Mouse (Mus musculus): ENCODE data around the gene Ago4. TPM values are rescaled to one million over a fixed set of nuclear protein-coding genes. Genes with fewer than 3 reads are reported as not detected.
A peak's percentile ranks its signal among the peaks of the same experiment; 100 is the strongest.

The Ago4 gene
- 8.7 and 9.1 TPM in 2 replicates for polyA plus RNA-seq (2015; fragmentation: Nextera tagmentation; extraction: Ambion mirVana)

DNA sequence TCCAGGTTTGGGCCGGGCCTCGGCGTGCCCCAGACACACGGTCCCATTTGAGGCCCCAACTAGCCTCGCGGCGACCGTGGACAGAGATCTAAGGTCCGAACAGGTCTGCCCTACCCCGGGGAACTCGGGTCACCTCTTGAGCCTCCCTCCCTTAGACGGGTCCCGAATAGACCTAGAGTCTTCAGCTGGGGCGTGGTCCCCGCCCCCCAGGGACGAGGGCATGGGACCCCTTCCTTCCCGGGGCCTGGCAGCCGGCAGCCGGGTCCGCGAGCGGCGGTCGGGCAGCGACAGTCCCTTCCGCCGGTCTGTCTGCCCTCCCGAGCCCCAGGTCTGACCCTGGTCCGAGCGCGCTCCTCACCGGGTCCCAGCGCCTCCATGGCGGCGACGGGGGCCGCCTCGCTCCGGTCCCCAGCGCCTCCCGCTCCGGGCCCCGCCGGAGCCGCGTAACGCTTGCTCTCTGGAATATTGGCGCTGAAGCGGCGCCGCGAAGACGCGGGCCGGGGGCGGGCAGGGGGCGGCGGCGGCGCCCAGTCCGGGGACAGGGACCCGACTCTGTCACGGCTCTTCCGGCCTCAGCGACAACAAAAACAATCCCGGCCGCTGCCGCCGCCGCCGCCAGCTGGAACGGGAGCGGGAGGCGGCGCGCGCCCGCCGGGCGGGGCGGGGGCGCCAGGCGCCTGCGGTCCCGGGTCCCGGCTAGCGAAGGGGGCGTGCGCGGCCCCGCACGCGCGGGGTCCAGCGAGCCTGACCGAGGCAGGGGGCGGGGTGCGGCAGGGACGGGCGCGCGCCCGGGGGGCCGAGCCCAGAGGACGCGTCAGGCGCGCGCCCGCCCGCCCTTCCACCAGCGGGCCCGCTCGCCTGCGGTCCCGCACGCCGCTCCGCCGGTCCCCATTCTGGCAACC lies at the start of gene Ago4:
TSS of gene Ago4 (minus strand) at position 646 of the 902 bp plus-strand sequence.
- Histone ChIP-seq H3K4me3 (peak within 1 kb of the TSS; percentile 56), H3K4me1 (replicated peaks) (peaks cover 19% of the 10 kb centered on the region), H3K9me3 (no peaks in the 10 kb centered on the region), H3K27me3 (0 out of 2 replicates have a peak, but pooled peaks cover 5% of the 10 kb centered on the region), H3K27ac (replicated peaks) (peak within 1 kb of the TSS; percentile 85), H3K4me2 (peak within 1 kb of the TSS; percentile 68), H3K36me3 (no peaks in the 10 kb centered on the region), H3K9ac (peak within 1 kb of the TSS; percentile 82)
- under 1% methylated on average over 92 of the region's 120 CpGs for whole genome bisulfite sequencing
- peak; percentile 95 for ATAC-seq (ENCODE audit: low read depth)

DNA sequence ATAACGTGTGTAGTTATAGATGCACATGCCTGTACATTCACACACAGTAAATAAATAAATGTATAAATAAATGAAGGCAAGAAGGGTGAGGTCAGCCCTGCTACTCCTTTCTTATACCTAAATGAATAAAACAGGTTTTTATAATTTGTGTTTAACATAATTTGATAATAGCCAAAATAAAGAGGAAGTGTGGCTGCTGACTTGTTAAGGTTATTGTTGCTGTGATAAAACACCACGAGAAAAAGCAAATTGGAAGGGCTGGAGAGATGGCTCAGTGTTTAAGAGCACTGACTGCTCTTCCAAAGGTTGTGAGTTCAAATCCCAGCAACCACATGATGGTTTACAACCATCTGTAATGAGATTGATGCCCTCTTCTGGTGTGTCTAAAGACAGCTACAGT lies 45.8 kb upstream of the Ago4 start:
- 87% methylated on average over 2 of the region's 2 CpGs for WGBS
- ATAC-seq (ENCODE audit: low read depth), result no peak
- H3K9me3 ChIP-seq, result no peaks in the 10 kb centered on the region
- H3K4me2 ChIP-seq, result no peak overlapping the region
- H3K4me3 ChIP-seq, result no peak overlapping the region
- no peaks in the 10 kb centered on the region for H3K4me1 ChIP-seq (replicated peaks)
- no peak overlapping the region for H3K27ac ChIP-seq (replicated peaks)
- no peak overlapping the region for H3K9ac ChIP-seq
- H3K36me3 ChIP-seq, result peaks cover 60% of the 10 kb centered on the region
- no peaks in the 10 kb centered on the region for H3K27me3 ChIP-seq

DNA sequence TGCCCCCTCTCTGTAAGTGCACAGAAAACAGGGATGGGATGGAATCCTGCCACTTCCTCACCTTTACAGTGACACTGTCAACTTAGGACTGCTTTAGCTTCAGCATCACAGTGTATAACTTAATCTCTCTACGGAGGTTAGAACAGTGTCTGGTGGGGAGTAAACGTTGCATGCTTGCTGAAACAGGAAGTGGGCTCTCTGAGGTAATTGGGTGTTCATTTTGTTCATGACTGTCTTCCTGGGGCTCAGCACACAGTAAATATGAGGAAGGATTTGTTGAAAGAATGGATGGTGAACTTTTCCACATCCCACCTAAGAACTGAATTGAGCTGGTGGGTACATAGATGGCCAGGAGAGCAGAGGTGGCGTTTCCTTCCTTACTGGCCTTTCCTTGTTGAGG lies 44.6 kb upstream of the Ago4 start:
- Histone ChIP-seq H3K36me3 (peaks cover 71% of the 10 kb centered on the region), H3K4me3 (no peak overlapping the region), H3K27me3 (no peaks in the 10 kb centered on the region), H3K9me3 (no peaks in the 10 kb centered on the region), H3K4me2 (no peak overlapping the region), H3K4me1 (replicated peaks) (no peaks in the 10 kb centered on the region), H3K27ac (replicated peaks) (no peak overlapping the region), H3K9ac (no peak overlapping the region)
- no peak for ATAC-seq (ENCODE audit: low read depth)
- 95% methylated on average over 3 of the region's 3 CpGs for WGBS

DNA sequence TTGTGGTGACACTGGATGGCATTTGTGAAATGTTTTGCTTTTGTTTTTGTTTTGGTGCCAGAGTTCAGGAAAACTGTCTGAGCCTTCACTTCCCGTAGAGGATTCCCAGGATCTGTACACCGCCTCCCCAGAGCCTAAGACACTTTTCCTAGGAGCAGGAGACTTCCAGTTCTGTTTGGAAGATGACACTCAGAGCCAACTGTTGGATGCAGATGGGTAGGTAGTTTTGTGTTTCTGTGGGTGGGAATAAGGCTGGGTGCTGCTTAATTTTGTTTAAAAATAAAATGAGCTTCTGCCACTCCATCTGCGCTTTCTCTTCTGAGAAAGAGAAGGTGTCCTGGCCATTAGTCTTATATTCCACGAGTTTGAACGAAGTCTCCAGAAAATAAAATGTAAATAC lies 43.0 kb upstream of the Ago4 start:
- 95% methylated on average over 5 of the region's 5 CpGs for WGBS

DNA sequence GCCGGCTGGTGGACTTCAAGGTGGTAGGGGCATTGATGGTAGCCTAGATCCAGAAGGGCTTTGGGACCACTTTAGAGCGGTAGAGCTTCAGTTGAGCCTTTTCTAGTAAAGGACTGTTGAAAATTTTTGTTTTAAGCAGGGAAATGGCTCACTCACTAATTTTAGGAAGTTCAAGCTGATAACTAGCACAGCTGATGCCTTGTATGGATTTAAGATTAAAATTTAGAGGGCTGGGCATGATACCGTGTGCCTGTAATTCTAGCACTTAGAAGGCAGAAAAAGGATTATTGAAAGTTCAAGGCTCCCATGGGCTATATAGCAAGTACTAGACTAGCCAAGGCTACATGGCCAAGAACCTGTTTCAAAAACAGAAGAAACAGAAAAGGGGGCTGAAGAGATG lies 36.5 kb upstream of the Ago4 start:
- no peak overlapping the region for H3K9ac ChIP-seq
- WGBS, result 98% methylated on average over 3 of the region's 3 CpGs
- H3K9me3 ChIP-seq, result no peaks in the 10 kb centered on the region
- no peak overlapping the region for H3K27ac ChIP-seq (replicated peaks)
- H3K36me3 ChIP-seq, result peaks cover 32% of the 10 kb centered on the region
- H3K4me3 ChIP-seq, result no peak overlapping the region
- no peak for ATAC-seq (ENCODE audit: low read depth)
- no peak overlapping the region for H3K4me2 ChIP-seq
- H3K27me3 ChIP-seq, result no peaks in the 10 kb centered on the region
- H3K4me1 ChIP-seq (replicated peaks), result no peaks in the 10 kb centered on the region

More for the DNA sequence above, 43.0 kb upstream of the Ago4 start:
- H3K27ac ChIP-seq (replicated peaks), result no peak overlapping the region
- H3K27me3 ChIP-seq, result no peaks in the 10 kb centered on the region
- H3K4me2 ChIP-seq, result no peak overlapping the region
- no peaks in the 10 kb centered on the region for H3K4me1 ChIP-seq (replicated peaks)
- peaks cover 77% of the 10 kb centered on the region for H3K36me3 ChIP-seq
- no peak overlapping the region for H3K4me3 ChIP-seq
- no peaks in the 10 kb centered on the region for H3K9me3 ChIP-seq
- no peak for ATAC-seq (ENCODE audit: low read depth)
- no peak overlapping the region for H3K9ac ChIP-seq

DNA sequence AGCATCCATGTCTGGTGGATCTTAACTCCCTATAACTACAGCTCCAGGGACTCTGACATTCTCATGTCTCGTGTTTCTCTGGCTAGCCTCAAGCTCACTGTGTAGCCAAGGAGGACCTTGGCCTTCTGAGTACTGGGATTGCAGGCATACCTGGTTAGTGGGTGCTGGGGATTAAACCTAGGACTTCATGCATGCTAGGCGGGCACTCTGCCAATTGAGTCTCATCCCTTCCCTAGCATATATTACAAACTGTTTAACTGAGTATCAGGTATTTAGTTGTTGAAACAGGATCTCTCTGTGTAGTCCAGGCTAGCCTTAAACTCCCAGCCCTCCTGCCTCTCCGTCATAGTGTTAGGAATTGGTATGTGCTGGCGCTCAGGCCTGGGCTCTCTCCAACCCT lies 34.0 kb upstream of the Ago4 start:
- Histone ChIP-seq H3K36me3 (peaks cover 10% of the 10 kb centered on the region; the same call in 1 of the 2 replicates), H3K4me3 (no peak overlapping the region), H3K27me3 (no peaks in the 10 kb centered on the region), H3K27ac (replicated peaks) (no peak overlapping the region), H3K4me1 (replicated peaks) (no peaks in the 10 kb centered on the region), H3K9ac (no peak overlapping the region), H3K9me3 (no peaks in the 10 kb centered on the region), H3K4me2 (no peak overlapping the region)
- ATAC-seq (ENCODE audit: low read depth), result no peak
- WGBS, result 96% methylated on average over 4 of the region's 4 CpGs

DNA sequence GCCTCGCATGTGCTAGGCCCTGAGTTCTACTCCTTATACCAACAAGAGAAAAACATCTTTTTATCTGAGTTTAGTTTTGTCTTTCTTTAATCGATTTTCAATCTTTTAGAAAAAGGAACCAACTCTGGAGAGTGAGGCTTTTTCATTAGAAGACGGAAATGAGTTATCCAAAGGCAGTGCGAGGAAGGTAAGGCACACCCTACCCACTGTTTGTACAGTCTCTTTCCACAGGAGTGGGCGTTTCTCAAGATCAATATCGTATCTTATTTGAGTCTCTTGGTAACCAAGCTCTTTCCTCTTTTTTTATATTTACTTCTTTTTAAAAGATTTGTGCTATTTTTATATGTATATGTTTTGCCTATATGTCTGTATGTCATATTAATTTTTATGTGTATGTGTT lies 30.5 kb upstream of the Ago4 start:
- no peak overlapping the region for H3K9ac ChIP-seq

DNA sequence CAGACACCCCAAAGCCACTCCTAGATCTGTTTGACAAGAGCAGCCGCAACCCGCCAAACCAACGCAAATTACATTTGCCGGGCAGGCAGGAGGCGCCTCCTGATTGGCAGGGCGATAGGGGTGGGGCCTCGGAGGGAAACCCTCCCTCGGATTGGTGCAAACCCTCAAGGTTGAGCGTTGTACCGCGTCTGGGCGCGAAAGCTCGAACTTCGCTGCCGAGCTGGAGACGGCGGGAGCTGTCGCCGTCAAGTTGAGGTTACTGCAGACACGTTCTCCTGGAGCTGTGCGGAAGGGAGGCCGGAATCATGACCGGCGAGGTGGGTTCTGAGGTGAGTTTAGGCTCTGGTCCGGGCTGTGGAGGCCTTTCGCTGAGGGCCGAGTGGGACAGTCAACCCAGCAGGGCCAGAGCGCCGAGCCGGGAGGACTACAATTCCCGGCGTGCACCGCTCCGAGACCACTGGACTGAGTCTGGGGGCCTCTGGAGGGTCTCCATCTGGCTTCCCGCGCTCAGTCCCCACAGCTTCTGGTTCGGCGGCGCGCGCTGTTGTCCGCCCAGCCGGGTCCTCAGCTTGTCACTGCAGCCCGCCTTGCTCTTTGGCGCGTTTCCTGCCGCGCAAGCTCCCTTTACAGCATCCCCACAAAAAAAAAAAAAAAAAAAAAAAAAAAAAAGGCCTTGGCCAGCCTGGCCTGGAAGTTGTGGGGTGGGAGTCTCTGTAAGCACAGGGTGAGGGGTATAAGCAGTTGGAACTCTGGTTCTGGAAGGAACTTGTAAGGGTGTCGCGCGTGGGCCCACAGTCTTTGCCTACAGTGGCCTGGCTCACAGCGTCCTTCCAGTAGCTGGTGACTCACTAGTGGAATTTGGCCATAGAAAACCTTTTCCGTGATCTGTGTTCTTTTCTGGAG lies 23.8 kb upstream of the Ago4 start, which contains the start of gene Clspn:
TSS of gene Clspn (plus strand) at position 127 of the 903 bp plus-strand sequence.
- Histone ChIP-seq H3K4me2 (peak within 1 kb of the TSS; percentile 76), H3K4me1 (replicated peaks) (peaks cover 11% of the 10 kb centered on the region), H3K9me3 (no peaks in the 10 kb centered on the region), H3K27ac (replicated peaks) (peak within 1 kb of the TSS; percentile 18; the same call in 1 of the 2 replicates), H3K9ac (peak within 1 kb of the TSS; percentile 68), H3K4me3 (peak within 1 kb of the TSS; percentile 69), H3K36me3 (peaks cover 5% of the 10 kb centered on the region; the same call in 1 of the 2 replicates), H3K27me3 (no peaks in the 10 kb centered on the region)
- peak; percentile 98 for ATAC-seq (ENCODE audit: low read depth)
- WGBS, result 1% methylated on average over 54 of the region's 54 CpGs

More for the DNA sequence above, 30.5 kb upstream of the Ago4 start:
- whole genome bisulfite sequencing, result 92% methylated on average over 6 of the region's 6 CpGs
- H3K4me1 ChIP-seq (replicated peaks), result no peaks in the 10 kb centered on the region
- no peaks in the 10 kb centered on the region for H3K27me3 ChIP-seq
- peaks cover 8% of the 10 kb centered on the region for H3K36me3 ChIP-seq
- H3K4me3 ChIP-seq, result no peak overlapping the region
- H3K4me2 ChIP-seq, result no peak overlapping the region
- H3K9me3 ChIP-seq, result no peaks in the 10 kb centered on the region
- ATAC-seq (ENCODE audit: low read depth), result no peak
- no peak overlapping the region for H3K27ac ChIP-seq (replicated peaks)

DNA sequence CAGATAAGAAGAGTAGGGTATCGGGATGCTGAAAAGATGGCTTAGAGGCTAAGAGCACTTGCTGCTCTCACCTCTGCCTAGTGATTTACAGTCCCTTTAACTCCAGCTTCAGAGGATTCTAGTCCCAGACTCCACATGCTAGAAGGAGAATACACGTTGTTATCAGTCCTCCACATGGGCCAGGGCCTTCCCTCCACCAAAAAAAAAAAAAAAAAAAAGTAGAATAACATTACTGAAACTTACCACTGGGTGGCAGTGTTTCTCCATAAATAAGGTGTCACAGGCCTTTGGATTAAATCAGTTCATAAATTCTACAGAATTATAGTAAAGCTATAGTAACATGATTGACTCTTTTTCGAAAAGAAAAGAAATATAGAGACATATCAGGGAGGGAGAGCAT lies 21.2 kb upstream of the Ago4 start:
- H3K4me2 ChIP-seq, result no peak overlapping the region
- 32% methylated on average over 3 of the region's 3 CpGs for WGBS
- H3K27me3 ChIP-seq, result no peaks in the 10 kb centered on the region
- ATAC-seq (ENCODE audit: low read depth), result no peak
- H3K36me3 ChIP-seq, result no peaks in the 10 kb centered on the region
- peaks cover 11% of the 10 kb centered on the region for H3K4me1 ChIP-seq (replicated peaks)
- H3K9ac ChIP-seq, result no peak overlapping the region
- H3K27ac ChIP-seq (replicated peaks), result no peak overlapping the region
- H3K4me3 ChIP-seq, result no peak overlapping the region
- H3K9me3 ChIP-seq, result no peaks in the 10 kb centered on the region

DNA sequence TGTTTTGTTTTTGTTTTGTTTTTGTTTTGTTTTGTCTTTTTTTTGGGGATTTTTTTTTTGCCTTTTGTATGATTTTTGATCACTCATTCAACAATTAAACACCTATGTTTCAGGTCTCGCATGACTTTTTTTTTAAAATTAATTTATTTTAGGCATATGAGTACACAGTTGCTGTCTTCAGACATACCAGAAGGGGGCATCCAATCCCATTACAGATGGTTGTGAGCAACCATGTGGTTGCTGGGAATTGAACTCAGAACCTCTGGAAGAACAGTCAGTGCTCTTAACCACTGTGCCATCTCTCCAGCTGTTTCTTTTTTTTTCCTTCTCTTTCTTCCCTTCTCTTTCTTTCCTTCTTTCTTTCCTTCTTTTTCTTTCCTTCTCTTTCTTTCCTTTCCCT lies 20.4 kb upstream of the Ago4 start:
- H3K27ac ChIP-seq (replicated peaks), result no peak overlapping the region
- H3K4me2 ChIP-seq, result no peak overlapping the region
- no peaks in the 10 kb centered on the region for H3K27me3 ChIP-seq
- no peaks in the 10 kb centered on the region for H3K36me3 ChIP-seq
- no peaks in the 10 kb centered on the region for H3K9me3 ChIP-seq
- peaks cover 11% of the 10 kb centered on the region for H3K4me1 ChIP-seq (replicated peaks)
- H3K4me3 ChIP-seq, result no peak overlapping the region
- ATAC-seq (ENCODE audit: low read depth), result no peak
- 85% methylated on average over 1 of the region's 1 CpGs for WGBS
- no peak overlapping the region for H3K9ac ChIP-seq

DNA sequence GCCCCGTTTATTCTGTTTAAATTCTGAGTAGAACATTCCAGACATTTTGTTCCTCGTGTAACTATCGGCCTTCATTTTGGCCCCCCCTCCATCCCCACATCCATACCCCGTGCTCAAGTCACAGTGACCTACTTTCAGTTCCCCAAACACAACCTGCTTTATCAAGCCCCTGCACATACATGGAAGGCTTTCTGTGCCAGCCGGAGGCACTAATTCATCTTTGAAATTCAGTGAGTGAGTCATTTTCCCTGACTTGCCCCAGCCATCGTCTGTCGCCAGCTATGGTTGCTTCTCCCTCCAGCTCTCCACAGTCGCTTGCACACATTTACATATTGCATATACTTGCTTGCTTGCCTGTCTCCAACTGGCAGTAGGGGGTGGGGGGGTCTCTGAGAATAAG lies 19.8 kb upstream of the Ago4 start:
- no peaks in the 10 kb centered on the region for H3K27me3 ChIP-seq
- no peak overlapping the region for H3K4me3 ChIP-seq
- H3K9ac ChIP-seq, result no peak overlapping the region
- no peaks in the 10 kb centered on the region for H3K9me3 ChIP-seq
- no peak overlapping the region for H3K27ac ChIP-seq (replicated peaks)
- H3K4me1 ChIP-seq (replicated peaks), result peaks cover 11% of the 10 kb centered on the region
- no peaks in the 10 kb centered on the region for H3K36me3 ChIP-seq
- 67% methylated on average over 8 of the region's 8 CpGs for WGBS
- H3K4me2 ChIP-seq, result no peak overlapping the region
- no peak for ATAC-seq (ENCODE audit: low read depth)

DNA sequence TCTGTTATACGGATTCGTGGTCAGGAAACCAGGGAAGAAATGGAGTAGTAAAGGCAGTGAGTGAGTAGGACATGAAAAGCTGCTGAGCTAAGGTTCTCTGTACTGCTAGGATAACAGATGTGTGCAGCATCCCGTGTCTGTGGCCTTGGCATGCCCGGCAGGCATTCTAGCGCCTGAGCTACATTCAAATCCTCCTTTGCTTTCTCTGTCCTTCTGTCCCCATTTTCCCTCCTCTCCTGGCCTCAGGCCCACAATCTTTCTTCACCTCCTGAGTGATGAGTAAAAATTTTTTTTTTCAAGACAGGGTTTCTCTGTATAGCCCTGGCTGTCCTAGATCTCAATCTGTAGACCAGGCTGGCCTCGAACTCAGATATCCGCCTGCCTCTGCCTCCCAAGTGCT lies 18.9 kb upstream of the Ago4 start:
- 0 out of 2 replicates have a peak overlapping the region, but pooled peaks have one; percentile 17 for H3K9ac ChIP-seq
- H3K9me3 ChIP-seq, result no peaks in the 10 kb centered on the region
- no peak for ATAC-seq (ENCODE audit: low read depth)
- H3K4me2 ChIP-seq, result no peak overlapping the region
- no peaks in the 10 kb centered on the region for H3K36me3 ChIP-seq
- H3K27me3 ChIP-seq, result no peaks in the 10 kb centered on the region
- no peak overlapping the region for H3K27ac ChIP-seq (replicated peaks)
- peaks cover 6% of the 10 kb centered on the region for H3K4me1 ChIP-seq (replicated peaks)
- 76% methylated on average over 7 of the region's 7 CpGs for WGBS
- no peak overlapping the region for H3K4me3 ChIP-seq

Data from neural tube, embryonic 13.5 days (tissue).